Mouse (Mus musculus): ENCODE measurements around the gene Fam160a2. TPM values are rescaled to one million over a fixed set of nuclear protein-coding genes. Genes with fewer than 3 reads are reported as not detected.

Fam160a2 gene
- total RNA-seq, 2 experiments from 2014 or later: 67.7 to 71.4 TPM

DNA sequence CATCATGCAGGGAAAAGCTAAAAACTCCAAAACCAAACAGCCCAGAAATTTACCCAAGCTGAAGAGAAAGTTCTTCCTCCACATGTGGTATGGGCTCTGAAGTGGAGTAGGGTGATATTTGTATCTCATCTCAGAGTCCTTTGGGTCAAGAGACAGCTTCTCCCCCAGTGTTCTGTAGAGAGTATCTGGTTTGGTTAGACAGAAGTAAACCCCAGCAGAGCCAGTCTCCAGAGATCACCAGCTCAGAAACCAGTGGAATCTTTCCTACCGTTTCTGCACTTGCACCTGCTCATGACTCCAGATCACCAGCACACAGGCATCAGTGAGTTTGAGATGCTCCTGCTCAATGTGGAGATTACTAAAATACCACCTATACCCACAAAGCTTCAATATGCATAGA is 65.8 kb downstream of the Fam160a2 start, which contains the start of gene Olfr690:
Olfr690 (minus strand) TSS at position 101 of the 400 bp plus-strand sequence.
- DNase-seq (ENCODE audit: extremely low spot score in 1 of 2, low spot score in 2 of 2): no peak
- intact Hi-C loops (cut with DNase I): no loop called here

DNA sequence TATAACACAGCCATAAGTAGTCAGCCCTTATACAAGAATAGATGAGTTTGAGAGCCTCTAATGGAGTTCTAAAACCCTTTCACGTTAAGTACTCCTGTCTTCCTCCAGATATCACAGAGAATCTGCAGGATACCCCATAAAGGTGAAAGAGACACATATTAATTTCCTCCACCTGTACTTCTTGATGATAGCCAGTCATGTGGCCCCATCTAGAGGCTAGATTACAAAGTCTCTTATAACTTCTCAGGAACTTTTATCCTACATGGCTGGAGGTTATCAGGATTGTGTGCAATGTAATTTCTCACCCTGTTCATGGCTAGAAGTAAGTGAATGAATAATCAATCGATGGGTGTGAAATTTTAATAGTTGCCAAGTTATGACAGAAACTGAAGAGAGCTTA is 74.6 kb downstream of the Fam160a2 start:
- intact Hi-C loops (cut with DNase I): loop anchor here (10.0 kb wide), 1 partner anchor 141 kb away; the partner anchor contains the start of gene Olfr685

More for the DNA sequence above, 74.6 kb downstream of the Fam160a2 start:
- DNase-seq (ENCODE audit: extremely low spot score in 1 of 2, low spot score in 2 of 2): no peak

Other genes starting within 250 kb of the Fam160a2 start
- not detected for gene Olfr684, start 236.4 kb downstream of the Fam160a2 start, total RNA-seq (2021)
- gene Olfr685, start 214.0 kb downstream of the Fam160a2 start, total RNA-seq (2021): not detected
- gene Olfr686, start 192.6 kb downstream of the Fam160a2 start, total RNA-seq (2021): not detected
- not detected for gene Olfr688, start 112.0 kb downstream of the Fam160a2 start, total RNA-seq (2021)
- gene Olfr689, start 88.9 kb downstream of the Fam160a2 start, total RNA-seq (2021): not detected
- under 1 TPM; 0.32 to 0.61 TPM for gene Olfr690, start 66.0 kb downstream of the Fam160a2 start, total RNA-seq (2021)
- under 1 TPM; 0.36 to 0.39 TPM for gene Olfr691, start 57.8 kb downstream of the Fam160a2 start, total RNA-seq (2021)
- not detected for gene Olfr692, start 31.8 kb downstream of the Fam160a2 start, total RNA-seq (2021)
- not detected for gene Gm5901, start 25.0 kb downstream of the Fam160a2 start, total RNA-seq (2021)
- under 1 TPM; 0.36 to 0.43 TPM for gene Cnga4, start 4.5 kb upstream of the Fam160a2 start, total RNA-seq (2021)
- 10 to 100 TPM; 28.8 to 35.4 TPM for gene Cckbr, start 25.7 kb upstream of the Fam160a2 start, total RNA-seq (2021)
- 10 to 100 TPM; 11.1 to 13.4 TPM for gene Cavin3, start 82.2 kb upstream of the Fam160a2 start, total RNA-seq (2021)
- 100 to 1,000 TPM in 1 of 2 experiments, 10 to 100 TPM in 1; 99.5 to 101 TPM for gene Smpd1, start 154.3 kb upstream of the Fam160a2 start, total RNA-seq (2021)
- 100 to 1,000 TPM; 422 to 438 TPM for gene Apbb1, start 181.6 kb upstream of the Fam160a2 start, total RNA-seq (2021)
- not detected for gene Hpx, start 200.1 kb upstream of the Fam160a2 start, total RNA-seq (2021)
- gene Trim3, start 233.5 kb upstream of the Fam160a2 start, total RNA-seq (2021): 100 to 1,000 TPM; 144 to 151 TPM
- gene Timm10b, start 240.0 kb upstream of the Fam160a2 start, total RNA-seq (2021): 10 to 100 TPM; 76.9 to 82.2 TPM
- 10 to 100 TPM; 88.1 to 97.9 TPM for gene Arfip2, start 240.4 kb upstream of the Fam160a2 start, total RNA-seq (2021)
- gene Gm45799, start 240.5 kb upstream of the Fam160a2 start, total RNA-seq (2021): 10 to 100 TPM; 10.8 to 11.6 TPM